Comparison of ENCODE assay signal across 14 mouse cellular contexts in genomic region chr11:67648651-67649407, GRCm38 (mm10). TPM values are rescaled to one million over a fixed set of nuclear protein-coding genes. Genes with fewer than 3 reads are reported as not detected.
DNase-seq lines count a peak whose midpoint lies in the region; ATAC-seq and TF ChIP-seq lines count a peak whose summit lies in the region.
"Had no signal": no experiment of that assay in that cellular context is flagged by ENCODE, and none has a peak within 500 bp of the region (broad histone marks: within the 10 kb centered on the region; RNA-seq: fewer than 3 reads in every experiment).

No protein-coding gene starts in this region.

- DNase-seq in hindbrain, postnatal 0 days (ENCODE audit: low spot score), result peak; percentile 42
- DNase-seq in hindbrain, embryonic 11.5 days (ENCODE audit: low spot score), result no peak
- peak; percentile 91 for DNase-seq in brain, adult 2 months (ENCODE audit: low read depth, low spot score)
- peak; percentile 79 to 82 for DNase-seq in cerebellum, postnatal 10 days
- DNase-seq in left cerebral cortex, adult 2 months (ENCODE audit: extremely low spot score in 1 of 2, low spot score in 2 of 2), result peak; percentile 53 to 68
- no peak for DNase-seq in stomach, postnatal 0 days (ENCODE audit: low spot score)
- no peak for DNase-seq in spleen, adult 18-20 months
- DNase-seq: adrenal gland, postnatal 14 days; kidney, adult 11 months had no signal

- H3K27ac ChIP-seq in hindbrain, postnatal 0 days, result no peak overlapping the region
- no peak overlapping the region for H3K27ac ChIP-seq in hindbrain, embryonic 11.5 days (ENCODE audit: low read depth, low read length)
- peak overlapping the region; percentile 53 for H3K27ac ChIP-seq in left cerebral cortex, adult 2 months
- no peak overlapping the region for H3K27ac ChIP-seq in stomach, postnatal 0 days (replicated peaks)
- H3K27ac ChIP-seq: neural tube, embryonic 13.5 days had no signal

- H3K27me3 ChIP-seq in hindbrain, postnatal 0 days (ENCODE audit: insufficient read depth, low read length), result no peaks in the 10 kb centered on the region
- no peaks in the 10 kb centered on the region for H3K27me3 ChIP-seq in hindbrain, embryonic 11.5 days (ENCODE audit: control insufficient read depth, insufficient read depth, low read length)
- no peaks in the 10 kb centered on the region for H3K27me3 ChIP-seq in stomach, postnatal 0 days (ENCODE audit: control insufficient read depth, insufficient read depth, low read length)
- H3K27me3 ChIP-seq: neural tube, embryonic 13.5 days had no signal

- ATAC-seq in hindbrain, postnatal 0 days, result no peak
- no peak for ATAC-seq in hindbrain, embryonic 11.5 days (ENCODE audit: low FRiP score)
- ATAC-seq in stomach, postnatal 0 days (ENCODE audit: low FRiP score, low TSS enrichment), result no peak

- no peak for TF ChIP-seq CTCF in hindbrain, postnatal 0 days (IDR thresholded peaks at IDR 0.05; ENCODE audit: low read depth)
- TF ChIP-seq CTCF in left cerebral cortex, adult 2 months (IDR thresholded peaks at IDR 0.05), result no peak
- TF ChIP-seq CTCF in stomach, postnatal 0 days (IDR thresholded peaks at IDR 0.05; ENCODE audit: low read depth), result no peak

- intact Hi-C loops in left cerebral cortex, adult 2 months (cut with DNase I), result loop anchor here (5.0 kb wide), 3 partner anchors 52 to 277 kb away; no protein-coding TSS in a partner anchor

- no peak for TF ChIP-seq EP300 in stomach, postnatal 0 days (optimal IDR thresholded peaks at IDR 0.05)

- H3K4me3 ChIP-seq in hindbrain, postnatal 0 days (ENCODE audit: low read length), result no peak overlapping the region
- H3K4me3 ChIP-seq in hindbrain, embryonic 11.5 days (ENCODE audit: low read depth, low read length), result no peak overlapping the region
- no peak overlapping the region for H3K4me3 ChIP-seq in left cerebral cortex, adult 2 months
- H3K4me3 ChIP-seq in stomach, postnatal 0 days (ENCODE audit: low read depth, low read length), result no peak overlapping the region
- H3K4me3 ChIP-seq: neural tube, embryonic 13.5 days had no signal

- WGBS in hindbrain, postnatal 0 days, result 63% methylated on average over 11 of the region's 11 CpGs
- WGBS in hindbrain, embryonic 11.5 days, result 80% methylated on average over 11 of the region's 11 CpGs
- 72% methylated on average over 11 of the region's 11 CpGs for WGBS in stomach, postnatal 0 days

- H3K9me3 ChIP-seq in hindbrain, postnatal 0 days (ENCODE audit: low read length), result no peaks in the 10 kb centered on the region
- H3K9me3 ChIP-seq in hindbrain, embryonic 11.5 days (ENCODE audit: control insufficient read depth, low read length), result no peaks in the 10 kb centered on the region
- H3K9me3 ChIP-seq in stomach, postnatal 0 days (ENCODE audit: control insufficient read depth, low read length), result no peaks in the 10 kb centered on the region
- H3K9me3 ChIP-seq: neural tube, embryonic 13.5 days had no signal

- H3K9ac ChIP-seq in hindbrain, postnatal 0 days (replicated peaks; ENCODE audit: low read length), result no peak overlapping the region
- no peak overlapping the region for H3K9ac ChIP-seq in hindbrain, embryonic 11.5 days (ENCODE audit: low read depth, low read length)
- H3K9ac ChIP-seq in stomach, postnatal 0 days (ENCODE audit: low read length), result no peak overlapping the region
- H3K9ac ChIP-seq: neural tube, embryonic 13.5 days had no signal

- 0 out of 2 replicates have a peak, but pooled peaks cover 9% of the 10 kb centered on the region for H3K4me1 ChIP-seq in hindbrain, postnatal 0 days (ENCODE audit: insufficient read depth, low read length)
- no peaks in the 10 kb centered on the region; the same call in 1 of the 2 replicates for H3K4me1 ChIP-seq in hindbrain, embryonic 11.5 days (replicated peaks; ENCODE audit: control insufficient read depth, insufficient read depth, low read length)
- no peaks in the 10 kb centered on the region for H3K4me1 ChIP-seq in stomach, postnatal 0 days (replicated peaks; ENCODE audit: control insufficient read depth, insufficient read depth)

- no peaks in the 10 kb centered on the region for H3K36me3 ChIP-seq in hindbrain, postnatal 0 days (ENCODE audit: insufficient read depth, low read length)
- no peaks in the 10 kb centered on the region for H3K36me3 ChIP-seq in hindbrain, embryonic 11.5 days (ENCODE audit: control insufficient read depth, insufficient read depth, low read length)
- no peaks in the 10 kb centered on the region for H3K36me3 ChIP-seq in stomach, postnatal 0 days (ENCODE audit: control insufficient read depth, insufficient read depth, low read length)
- H3K36me3 ChIP-seq: neural tube, embryonic 13.5 days had no signal

- H3K4me2 ChIP-seq in hindbrain, postnatal 0 days (ENCODE audit: low read depth, low read length), result no peak overlapping the region
- no peak overlapping the region for H3K4me2 ChIP-seq in hindbrain, embryonic 11.5 days (replicated peaks; ENCODE audit: low read depth, low read length)
- H3K4me2 ChIP-seq in stomach, postnatal 0 days (replicated peaks; ENCODE audit: low read depth), result no peak overlapping the region
- H3K4me2 ChIP-seq: neural tube, embryonic 13.5 days had no signal

RNA-seq across cellular contexts. Expression of gene Rcvrn, which starts 46.3 kb away (rescaled TPM):
- not detected in 2 replicates for total RNA-seq in hindbrain, postnatal 0 days (2014; rRNA removed)
- not detected in 2 replicates for polyA plus RNA-seq in hindbrain, postnatal 0 days (2015; fragmentation: Nextera tagmentation; extraction: Ambion mirVana)
- not detected in 2 replicates for polyA plus RNA-seq in hindbrain, embryonic 11.5 days (2014; fragmentation: Nextera tagmentation; extraction: Ambion mirVana)
- 1 to 10 TPM in 1 of 2 experiments, under 1 TPM in 1; 0.91 to 3.2 TPM for total RNA-seq in left cerebral cortex, adult 2 months (2021)
- not detected in 2 replicates for polyA plus RNA-seq in stomach, postnatal 0 days (2015; fragmentation: Nextera tagmentation; extraction: Ambion mirVana)
- total RNA-seq: adrenal gland, postnatal 14 days; ES-E14; megakaryocyte progenitor cell, adult 5-6 weeks had no signal
- polyA plus RNA-seq: embryonic facial prominence, embryonic 14.5 days; gonadal fat pad, adult 2 months; neural tube, embryonic 13.5 days had no signal

Comparison
In these comparisons a context has a peak if more than half of its experiments do, and no peak if none do; other contexts are left out.
1. DNase-seq: peak in hindbrain, postnatal 0 days (single experiment), brain, adult 2 months (single experiment), cerebellum, postnatal 10 days (2 of 2) and left cerebral cortex, adult 2 months (2 of 2); none in hindbrain, embryonic 11.5 days (single experiment), stomach, postnatal 0 days (single experiment) and spleen, adult 18-20 months (0 of 2).